Mouse (Mus musculus) T-helper 2 cell (primary cell): ENCODE measurements around the gene Ccdc86.

ENCODE experiments used
- in situ Hi-C: fragments of 300-600 bp; cut with MboI, MseI; formaldehyde crosslinking; loops from one replicate; pipeline ENCODE4 v1.15.1; 2025; ENCODE audit warnings: high pct_unique_total_duplicates

Gene Ccdc86

GRCm38 (mm10) chr19:10952021-10952939 is 3.2 kb upstream of the Ccdc86 start:
- in situ Hi-C loops, result no loop called here

- in situ Hi-C loops, result no loop called here
These were observed 492 bp upstream of the Ccdc86 start for GRCm38 (mm10) chr19:10949558-10949957.

GRCm38 (mm10) chr19:10948416-10948815 is 650 bp downstream of the Ccdc86 start:
- in situ Hi-C loops, result no loop called here

GRCm38 (mm10) chr19:10947219-10947618 is 1.8 kb downstream of the Ccdc86 start:
- in situ Hi-C loops, result no loop called here

- in situ Hi-C loops, result no loop called here
These were observed 2.6 kb downstream of the Ccdc86 start for GRCm38 (mm10) chr19:10946506-10946905.

- in situ Hi-C loops, result no loop called here
These were observed 5.1 kb downstream of the Ccdc86 start for GRCm38 (mm10) chr19:10943955-10944354.

- in situ Hi-C loops, result no loop called here
These were observed 8.1 kb downstream of the Ccdc86 start for GRCm38 (mm10) chr19:10940801-10941457.

- in situ Hi-C loops, result no loop called here
These were observed 8.8 kb downstream of the Ccdc86 start for GRCm38 (mm10) chr19:10940097-10940800.

- in situ Hi-C loops, result no loop called here
These were observed 10.3 kb downstream of the Ccdc86 start for GRCm38 (mm10) chr19:10938771-10939170.

- in situ Hi-C loops, result no loop called here
These were observed 11.9 kb downstream of the Ccdc86 start, which contains the start of gene Ptgdr2 for GRCm38 (mm10) chr19:10937110-10937563. Gene Ptgdr2, plus strand, starts transcription at chr19:10937160.

- in situ Hi-C loops, result no loop called here
These were observed 13.0 kb downstream of the Ccdc86 start for GRCm38 (mm10) chr19:10936077-10936476.

GRCm38 (mm10) chr19:10935029-10935428 is 14.0 kb downstream of the Ccdc86 start:
- in situ Hi-C loops, result no loop called here

- in situ Hi-C loops, result no loop called here
These were observed 18.4 kb downstream of the Ccdc86 start for GRCm38 (mm10) chr19:10930641-10931040.

- in situ Hi-C loops, result no loop called here
These were observed 22.4 kb downstream of the Ccdc86 start for GRCm38 (mm10) chr19:10926666-10927065.

GRCm38 (mm10) chr19:10926123-10926621 is 22.9 kb downstream of the Ccdc86 start:
- in situ Hi-C loops, result no loop called here

GRCm38 (mm10) chr19:10924220-10924619 is 24.8 kb downstream of the Ccdc86 start:
- in situ Hi-C loops, result no loop called here

- in situ Hi-C loops, result no loop called here
These were observed 28.0 kb downstream of the Ccdc86 start for GRCm38 (mm10) chr19:10921058-10921457.

- in situ Hi-C loops, result no loop called here
These were observed 28.5 kb downstream of the Ccdc86 start, which contains the start of gene Zp1 for GRCm38 (mm10) chr19:10920532-10920931. Gene Zp1, minus strand, starts transcription at chr19:10920632.

- in situ Hi-C loops, result loop anchor here (5.0 kb wide), 1 partner anchor 66 kb away; no protein-coding TSS in a partner anchor
These were observed 30.6 kb downstream of the Ccdc86 start for GRCm38 (mm10) chr19:10918321-10918991.

GRCm38 (mm10) chr19:10916506-10916905 is 32.6 kb downstream of the Ccdc86 start:
- in situ Hi-C loops, result loop anchor here (5.0 kb wide), 1 partner anchor 64 kb away; no protein-coding TSS in a partner anchor

- in situ Hi-C loops, result loop anchor here (5.0 kb wide), 1 partner anchor 63 kb away; no protein-coding TSS in a partner anchor
These were observed 34.2 kb downstream of the Ccdc86 start for GRCm38 (mm10) chr19:10914870-10915269.
